Mouse (Mus musculus) naive thymus-derived CD4-positive, alpha-beta T cell, adult 5 months (primary cell): ENCODE data around the gene Btbd35f20. TPM values are rescaled to one million over a fixed set of nuclear protein-coding genes. Genes with fewer than 3 reads are reported as not detected.

Source experiments
- polyA plus RNA-seq: library from polyadenylated mRNA; unstranded; fragments of 100-300 nt; shearing (Covaris generic); gene quantifications from one replicate; pipeline ENCODE4 v1.2.1, GENCODE M21; 2017

Gene Btbd35f20
- polyA plus RNA-seq, result not detected

DNA sequence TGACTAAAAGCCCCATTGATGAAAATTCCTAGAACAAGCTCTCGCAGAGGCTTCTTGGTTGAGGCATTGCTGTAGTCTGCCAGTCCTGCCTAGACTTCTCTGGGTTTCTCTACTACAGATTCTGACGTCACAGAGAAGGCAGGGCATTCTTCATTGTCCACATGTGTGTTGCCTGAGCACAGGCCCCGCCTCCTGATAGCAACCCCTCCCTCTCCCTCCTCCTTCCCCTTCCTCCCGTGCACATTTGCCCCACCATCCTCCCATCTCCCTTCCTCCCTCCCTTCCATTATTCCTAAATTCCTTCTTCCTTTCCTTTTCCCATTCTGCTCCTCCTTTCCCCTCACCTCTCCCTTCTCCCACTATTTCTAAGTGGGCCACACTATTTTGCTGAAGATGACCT is at the start of gene Btbd35f20:
Gene Btbd35f20 (minus strand): TSS at position 101 of the 400 bp plus-strand sequence.

Other genes starting within 250 kb of the Btbd35f20 start
- not detected for gene Btbd35f28, start 94.7 kb downstream of the Btbd35f20 start, polyA plus RNA-seq
- gene Btbd35f17, start 79.4 kb upstream of the Btbd35f20 start, polyA plus RNA-seq, result not detected